Mouse (Mus musculus) small intestine, adult 2 months (tissue): ENCODE results near the gene Creb5. TPM values are rescaled to one million over a fixed set of nuclear protein-coding genes. Genes with fewer than 3 reads are reported as not detected.

ENCODE experiments used
- H3K27ac ChIP-seq: fragments of 200-500 bp; 2 replicates; pipeline ENCODE4 v1.5.1; 2012; ENCODE audit warnings: low read depth, low read length, control low read depth, inconsistent platforms; ENCODE audit not compliant: insufficient read depth
- H3K27me3 ChIP-seq: fragments of 200-500 bp; 2 replicates; pipeline ENCODE4 v1.6.1; 2012; ENCODE audit warnings: mild to moderate bottlenecking, moderate library complexity, low read length, inconsistent platforms; ENCODE audit not compliant: control insufficient read depth, insufficient read depth
- H3K36me3 ChIP-seq: fragments of 200-500 bp; 2 replicates; pipeline ENCODE4 v1.6.1; 2012; ENCODE audit warnings: mild to moderate bottlenecking, low read length, control low read depth, inconsistent platforms; ENCODE audit not compliant: control insufficient read depth, insufficient read depth
- H3K4me1 ChIP-seq: fragments of 200-500 bp; 2 replicates; pipeline ENCODE4 v1.6.1; 2012; ENCODE audit warnings: low read length, inconsistent platforms, mixed read lengths; ENCODE audit not compliant: control insufficient read depth, insufficient read depth, insufficient read length
- H3K4me3 ChIP-seq: fragments of 200-500 bp; 2 replicates; pipeline ENCODE4 v1.5.1; 2012; ENCODE audit warnings: low read depth, mild to moderate bottlenecking, control low read depth, inconsistent platforms, low read length, moderate library complexity
- CTCF ChIP-seq: fragments of 200-500 bp; IDR thresholded peaks from 2 replicates; pipeline ENCODE4 v1.5.1; 2012; ENCODE audit warnings: low read depth, mild to moderate bottlenecking, control low read depth, inconsistent platforms, low read length, moderate library complexity, mixed read lengths; ENCODE audit not compliant: insufficient replicate concordance, insufficient read length; ENCODE audit errors: extremely low read depth
- POLR2A ChIP-seq: fragments of 200-500 bp; IDR thresholded peaks from 2 replicates; pipeline ENCODE4 v1.6.1; 2012; ENCODE audit warnings: low read depth, mild to moderate bottlenecking, control low read depth, inconsistent platforms, low read length, moderate library complexity
- WGBS: fragments of 180-500 bp; shearing (Covaris S2); methylation state at CpG from one replicate; pipeline ENCODE4 v1.1.7; 2018; 5-methylcytosine and 5-hydroxymethylcytosine counted together
- polyA plus RNA-seq: library from polyadenylated mRNA; depleted of rRNA; stranded (reverse); fragments of >200 nt; gene quantifications from 2 replicates; pipeline ENCODE4 v1.2.3, GENCODE M21; 2012

Gene Creb5
- polyA plus RNA-seq, 1 experiment, result 1.1 TPM

GRCm38 (mm10) chr6:53508847-53509494 is 221.9 kb downstream of the Creb5 start:
- TF ChIP-seq POLR2A (no peak), CTCF (no peak)
- H3K27me3 ChIP-seq, result no peaks in the 10 kb centered on the region
- no peaks in the 10 kb centered on the region for H3K4me1 ChIP-seq
- H3K4me3 ChIP-seq, result no peak overlapping the region
- H3K27ac ChIP-seq, result no peak overlapping the region
- 73% methylated on average over 3 of the region's 3 CpGs for WGBS
- no peaks in the 10 kb centered on the region for H3K36me3 ChIP-seq

- 68% methylated on average over 7 of the region's 7 CpGs for WGBS
- no peak overlapping the region for H3K27ac ChIP-seq
- H3K27me3 ChIP-seq, result no peaks in the 10 kb centered on the region
- H3K4me1 ChIP-seq, result no peaks in the 10 kb centered on the region
- no peak overlapping the region for H3K4me3 ChIP-seq
- TF ChIP-seq POLR2A (no peak), CTCF (no peak)
- no peaks in the 10 kb centered on the region for H3K36me3 ChIP-seq
These were observed 222.9 kb downstream of the Creb5 start for GRCm38 (mm10) chr6:53510005-53510404.

- no peak overlapping the region for H3K4me3 ChIP-seq
- WGBS, result 80% methylated on average over 8 of the region's 8 CpGs
- H3K36me3 ChIP-seq, result no peaks in the 10 kb centered on the region
- no peaks in the 10 kb centered on the region for H3K4me1 ChIP-seq
- H3K27me3 ChIP-seq, result no peaks in the 10 kb centered on the region
- no peak overlapping the region for H3K27ac ChIP-seq
- TF ChIP-seq CTCF (no peak), POLR2A (no peak)
These were observed 225.2 kb downstream of the Creb5 start for GRCm38 (mm10) chr6:53512226-53512625.

GRCm38 (mm10) chr6:53513380-53513779 is 226.3 kb downstream of the Creb5 start:
- H3K4me1 ChIP-seq, result no peaks in the 10 kb centered on the region
- WGBS, result 89% methylated on average over 2 of the region's 2 CpGs
- H3K27ac ChIP-seq, result no peak overlapping the region
- H3K36me3 ChIP-seq, result no peaks in the 10 kb centered on the region
- no peak for TF ChIP-seq POLR2A
- no peak for TF ChIP-seq CTCF
- no peaks in the 10 kb centered on the region for H3K27me3 ChIP-seq
- H3K4me3 ChIP-seq, result no peak overlapping the region

- 38% methylated on average over 1 of the region's 1 CpGs for WGBS
- no peaks in the 10 kb centered on the region for H3K27me3 ChIP-seq
- no peaks in the 10 kb centered on the region for H3K4me1 ChIP-seq
- H3K27ac ChIP-seq, result no peak overlapping the region
- H3K4me3 ChIP-seq, result no peak overlapping the region
- no peaks in the 10 kb centered on the region for H3K36me3 ChIP-seq
- no peak for TF ChIP-seq POLR2A
- no peak for TF ChIP-seq CTCF
These were observed 227.8 kb downstream of the Creb5 start for GRCm38 (mm10) chr6:53514862-53515261.

- no peak overlapping the region for H3K27ac ChIP-seq
- no peaks in the 10 kb centered on the region for H3K27me3 ChIP-seq
- H3K4me3 ChIP-seq, result no peak overlapping the region
- 70% methylated on average over 4 of the region's 4 CpGs for WGBS
- H3K4me1 ChIP-seq, result no peaks in the 10 kb centered on the region
- TF ChIP-seq CTCF (no peak), POLR2A (no peak)
- H3K36me3 ChIP-seq, result no peaks in the 10 kb centered on the region
These were observed 228.5 kb downstream of the Creb5 start for GRCm38 (mm10) chr6:53515611-53516010.

- Histone ChIP-seq H3K27me3 (no peaks in the 10 kb centered on the region), H3K36me3 (no peaks in the 10 kb centered on the region), H3K4me1 (no peaks in the 10 kb centered on the region), H3K27ac (no peak overlapping the region), H3K4me3 (no peak overlapping the region)
- TF ChIP-seq POLR2A (no peak), CTCF (no peak)
- 65% methylated on average over 5 of the region's 5 CpGs for WGBS
These were observed 230.4 kb downstream of the Creb5 start for GRCm38 (mm10) chr6:53517371-53517945.
